Mouse (Mus musculus): ENCODE measurements around the gene Tex22. TPM values are rescaled to one million over a fixed set of nuclear protein-coding genes. Genes with fewer than 3 reads are reported as not detected.

The Tex22 gene
- total and polyA plus RNA-seq, 3 experiments, result 0.21 to 0.27 TPM; not detected in 1

GRCm38 (mm10) chr12:113030993-113031392 lies 43.3 kb upstream of the Tex22 start:
- peak in 1 of 2 experiments; percentile 25 for DNase-seq

GRCm38 (mm10) chr12:113031441-113031840 lies 42.9 kb upstream of the Tex22 start:
- 69% methylated on average over 6 of the region's 6 CpGs for WGBS
- intact Hi-C loops (cut with DNase I), result no loop called here
- Histone ChIP-seq H3K79me2 (replicated peaks; ENCODE audit: control insufficient read depth, insufficient read depth, low read length) (no peaks in the 10 kb centered on the region), H3K27ac (peak overlapping the region; percentile 33), H3K4me3 (no peak overlapping the region), H3K27me3 (ENCODE audit: control insufficient read depth, insufficient read depth, low read length) (no peaks in the 10 kb centered on the region), H3K36me3 (ENCODE audit: control insufficient read depth, insufficient read depth, low read length) (no peaks in the 10 kb centered on the region), H3K4me1 (ENCODE audit: control insufficient read depth, insufficient read depth, low read length) (peaks cover 26% of the 10 kb centered on the region), H3K9ac (ENCODE audit: low read depth, low read length) (no peak overlapping the region)
- no peak for TF ChIP-seq CTCF (IDR thresholded peaks at IDR 0.05)
- no peak for TF ChIP-seq EP300 (IDR thresholded peaks at IDR 0.05; ENCODE audit: insufficient read depth, low read depth, low read length)
- TF ChIP-seq POLR2A (IDR thresholded peaks at IDR 0.05; ENCODE audit: insufficient read depth, low read depth, low read length), result no peak
- DNase-seq, result no peak

More at GRCm38 (mm10) chr12:113030993-113031392, 43.3 kb upstream of the Tex22 start:
- Histone ChIP-seq H3K4me3 (no peak overlapping the region), H3K27me3 (ENCODE audit: control insufficient read depth, insufficient read depth, low read length) (no peaks in the 10 kb centered on the region), H3K9ac (ENCODE audit: low read depth, low read length) (no peak overlapping the region), H3K27ac (peak overlapping the region; percentile 33), H3K36me3 (ENCODE audit: control insufficient read depth, insufficient read depth, low read length) (no peaks in the 10 kb centered on the region), H3K4me1 (ENCODE audit: control insufficient read depth, insufficient read depth, low read length) (peaks cover 26% of the 10 kb centered on the region), H3K79me2 (replicated peaks; ENCODE audit: control insufficient read depth, insufficient read depth, low read length) (no peaks in the 10 kb centered on the region)
- intact Hi-C loops (cut with DNase I), result no loop called here
- TF ChIP-seq CTCF (IDR thresholded peaks at IDR 0.05) (no peak), EP300 (IDR thresholded peaks at IDR 0.05; ENCODE audit: insufficient read depth, low read depth, low read length) (no peak), POLR2A (IDR thresholded peaks at IDR 0.05; ENCODE audit: insufficient read depth, low read depth, low read length) (no peak)
- 65% methylated on average over 9 of the region's 9 CpGs for WGBS

GRCm38 (mm10) chr12:113032296-113033250 lies 41.7 kb upstream of the Tex22 start:
- DNase-seq, result peak; percentile 63 to 69
- Histone ChIP-seq H3K79me2 (replicated peaks; ENCODE audit: control insufficient read depth, insufficient read depth, low read length) (no peaks in the 10 kb centered on the region), H3K4me3 (no peak overlapping the region), H3K27me3 (ENCODE audit: control insufficient read depth, insufficient read depth, low read length) (no peaks in the 10 kb centered on the region), H3K36me3 (ENCODE audit: control insufficient read depth, insufficient read depth, low read length) (no peaks in the 10 kb centered on the region), H3K4me1 (ENCODE audit: control insufficient read depth, insufficient read depth, low read length) (peaks cover 24% of the 10 kb centered on the region), H3K27ac (peak overlapping the region; percentile 32), H3K9ac (ENCODE audit: low read depth, low read length) (no peak overlapping the region)
- TF ChIP-seq EP300 (IDR thresholded peaks at IDR 0.05; ENCODE audit: insufficient read depth, low read depth, low read length), result 0 out of 2 replicates have a peak, but pooled peaks have one; percentile 7
- peak; percentile 28 for TF ChIP-seq CTCF (IDR thresholded peaks at IDR 0.05)
- TF ChIP-seq POLR2A (IDR thresholded peaks at IDR 0.05; ENCODE audit: insufficient read depth, low read depth, low read length), result no peak
- intact Hi-C loops (cut with DNase I), result no loop called here
- WGBS, result 65% methylated on average over 11 of the region's 11 CpGs

- DNase-seq, result no peak
- 54% methylated on average over 2 of the region's 2 CpGs for WGBS
- no peak overlapping the region for H3K4me3 ChIP-seq
- TF ChIP-seq CTCF (IDR thresholded peaks at IDR 0.05) (no peak), POLR2A (IDR thresholded peaks at IDR 0.05; ENCODE audit: insufficient read depth, low read depth, low read length) (no peak), EP300 (IDR thresholded peaks at IDR 0.05; ENCODE audit: insufficient read depth, low read depth, low read length) (peak; percentile 88)
- H3K27ac ChIP-seq, result no peak overlapping the region
- H3K27me3 ChIP-seq (ENCODE audit: control insufficient read depth, insufficient read depth, low read length), result no peaks in the 10 kb centered on the region
- no peak overlapping the region for H3K9ac ChIP-seq (ENCODE audit: low read depth, low read length)
- peaks cover 16% of the 10 kb centered on the region for H3K4me1 ChIP-seq (ENCODE audit: control insufficient read depth, insufficient read depth, low read length)
- H3K79me2 ChIP-seq (replicated peaks; ENCODE audit: control insufficient read depth, insufficient read depth, low read length), result no peaks in the 10 kb centered on the region
- no peaks in the 10 kb centered on the region for H3K36me3 ChIP-seq (ENCODE audit: control insufficient read depth, insufficient read depth, low read length)
- intact Hi-C loops (cut with DNase I), result no loop called here
These were observed 39.2 kb upstream of the Tex22 start for GRCm38 (mm10) chr12:113035093-113035492.

- intact Hi-C loops (cut with DNase I), result no loop called here
- Histone ChIP-seq H3K79me2 (replicated peaks; ENCODE audit: control insufficient read depth, insufficient read depth, low read length) (no peaks in the 10 kb centered on the region), H3K4me1 (ENCODE audit: control insufficient read depth, insufficient read depth, low read length) (peaks cover 13% of the 10 kb centered on the region), H3K27ac (no peak overlapping the region), H3K9ac (ENCODE audit: low read depth, low read length) (no peak overlapping the region), H3K36me3 (ENCODE audit: control insufficient read depth, insufficient read depth, low read length) (no peaks in the 10 kb centered on the region), H3K27me3 (ENCODE audit: control insufficient read depth, insufficient read depth, low read length) (no peaks in the 10 kb centered on the region), H3K4me3 (no peak overlapping the region)
- TF ChIP-seq POLR2A (IDR thresholded peaks at IDR 0.05; ENCODE audit: insufficient read depth, low read depth, low read length) (no peak), CTCF (IDR thresholded peaks at IDR 0.05) (no peak), EP300 (IDR thresholded peaks at IDR 0.05; ENCODE audit: insufficient read depth, low read depth, low read length) (no peak)
- WGBS, result 86% methylated on average over 4 of the region's 4 CpGs
- DNase-seq, result no peak
These were observed 37.3 kb upstream of the Tex22 start for GRCm38 (mm10) chr12:113036996-113037395.

- WGBS, result 74% methylated on average over 4 of the region's 4 CpGs
These were observed 35.9 kb upstream of the Tex22 start for GRCm38 (mm10) chr12:113038414-113038813.

More at GRCm38 (mm10) chr12:113038414-113038813, 35.9 kb upstream of the Tex22 start:
- intact Hi-C loops (cut with DNase I), result no loop called here
- Histone ChIP-seq H3K4me3 (no peak overlapping the region), H3K79me2 (replicated peaks; ENCODE audit: control insufficient read depth, insufficient read depth, low read length) (no peaks in the 10 kb centered on the region), H3K27me3 (ENCODE audit: control insufficient read depth, insufficient read depth, low read length) (no peaks in the 10 kb centered on the region), H3K9ac (ENCODE audit: low read depth, low read length) (no peak overlapping the region), H3K36me3 (ENCODE audit: control insufficient read depth, insufficient read depth, low read length) (no peaks in the 10 kb centered on the region), H3K27ac (no peak overlapping the region), H3K4me1 (ENCODE audit: control insufficient read depth, insufficient read depth, low read length) (peaks cover 8% of the 10 kb centered on the region)
- TF ChIP-seq CTCF (IDR thresholded peaks at IDR 0.05) (no peak), POLR2A (IDR thresholded peaks at IDR 0.05; ENCODE audit: insufficient read depth, low read depth, low read length) (no peak), EP300 (IDR thresholded peaks at IDR 0.05; ENCODE audit: insufficient read depth, low read depth, low read length) (no peak)
- no peak for DNase-seq

Data from heart, adult 2 months (tissue).